Mouse (Mus musculus) testis, adult 2 months (tissue): Measurements from ENCODE around the gene Zkscan16. TPM values are rescaled to one million over a fixed set of nuclear protein-coding genes. Genes with fewer than 3 reads are reported as not detected.

Experiments
- H3K27ac ChIP-seq: fragments of 200-500 bp; 2 replicates; pipeline ENCODE4 v1.5.1; 2012; ENCODE audit warnings: low read depth, low read length; ENCODE audit not compliant: control insufficient read depth, insufficient read depth
- H3K27me3 ChIP-seq: fragments of 200-500 bp; 2 replicates; pipeline ENCODE4 v1.6.1; 2012; ENCODE audit warnings: mild to moderate bottlenecking, low read length, moderate library complexity; ENCODE audit not compliant: control insufficient read depth, insufficient read depth
- H3K36me3 ChIP-seq: fragments of 200-500 bp; 2 replicates; pipeline ENCODE4 v1.6.1; 2012; ENCODE audit warnings: mild to moderate bottlenecking, low read length; ENCODE audit not compliant: control insufficient read depth, insufficient read depth
- H3K4me1 ChIP-seq: fragments of 200-500 bp; 2 replicates; pipeline ENCODE4 v1.6.1; 2012; ENCODE audit warnings: low read length; ENCODE audit not compliant: control insufficient read depth, insufficient read depth
- H3K4me3 ChIP-seq: fragments of 200-500 bp; 2 replicates; pipeline ENCODE4 v1.5.1; 2012; ENCODE audit warnings: low read depth, mild to moderate bottlenecking, low read length, moderate library complexity, mixed read lengths; ENCODE audit not compliant: control insufficient read depth
- CTCF ChIP-seq: fragments of 200-500 bp; IDR thresholded peaks from 2 replicates; pipeline ENCODE4 v1.5.1; 2012; ENCODE audit warnings: low read depth, mild to moderate bottlenecking, inconsistent platforms, low read length, moderate library complexity; ENCODE audit not compliant: control insufficient read depth, insufficient read depth, insufficient replicate concordance
- POLR2A ChIP-seq: fragments of 200-500 bp; IDR thresholded peaks from 2 replicates; pipeline ENCODE4 v1.6.1; 2012; ENCODE audit warnings: low read depth, mild to moderate bottlenecking, inconsistent platforms, low read length, moderate library complexity; ENCODE audit not compliant: control insufficient read depth
- polyA plus RNA-seq: library from polyadenylated mRNA; depleted of rRNA; stranded (reverse); fragments of >200 nt; gene quantifications from 2 replicates; pipeline ENCODE4 v1.2.3, GENCODE M21; 2012

Gene Zkscan16
- polyA plus RNA-seq, 1 experiment = 0.48 TPM

DNA sequence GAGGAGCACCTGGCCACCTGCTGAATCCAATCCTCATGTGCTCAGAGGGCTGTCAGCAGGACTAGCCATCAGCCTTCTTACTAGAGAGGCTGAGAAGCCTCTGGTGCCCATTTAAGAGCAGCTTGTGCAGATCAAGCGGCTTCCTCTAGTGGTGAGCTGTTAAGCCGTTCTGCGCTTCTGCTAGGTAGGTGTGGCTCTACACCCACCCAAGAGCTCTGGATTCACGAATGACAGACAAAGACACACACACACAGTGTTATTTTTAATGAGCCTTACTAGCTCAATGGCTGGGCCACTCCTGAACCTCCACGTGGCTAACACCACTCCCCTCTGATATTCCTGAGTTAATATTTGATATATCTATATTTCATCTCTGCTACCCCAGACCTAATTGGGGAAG is 17.8 kb upstream of the Zkscan16 start:
- H3K4me3 ChIP-seq = no peak overlapping the region
- H3K27ac ChIP-seq = no peak overlapping the region
- H3K4me1 ChIP-seq = no peaks in the 10 kb centered on the region
- no peaks in the 10 kb centered on the region for H3K36me3 ChIP-seq
- no peaks in the 10 kb centered on the region for H3K27me3 ChIP-seq
- TF ChIP-seq CTCF = no peak
- TF ChIP-seq POLR2A = no peak

DNA sequence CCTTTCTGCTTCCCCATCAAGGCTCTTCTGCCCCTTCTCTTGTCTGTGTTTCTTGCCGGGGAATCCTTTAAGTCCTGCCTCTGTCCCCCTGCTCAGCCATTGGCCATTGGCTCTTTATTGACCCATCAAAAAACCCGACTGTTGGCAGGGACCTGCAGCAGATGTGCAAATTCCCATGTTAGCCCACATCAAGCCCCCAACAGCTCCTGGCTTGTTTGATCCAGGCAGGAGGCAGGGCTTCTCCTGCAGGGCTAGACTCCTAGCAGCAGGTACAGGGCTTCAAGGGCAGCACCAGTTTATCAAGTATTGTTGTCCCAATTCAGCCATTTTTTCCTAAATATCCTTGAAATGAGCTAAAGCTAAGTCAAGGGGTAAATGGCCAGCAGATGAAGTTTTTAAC is 17.3 kb upstream of the Zkscan16 start:
- Histone ChIP-seq H3K36me3 (no peaks in the 10 kb centered on the region), H3K4me3 (no peak overlapping the region), H3K27me3 (no peaks in the 10 kb centered on the region), H3K27ac (no peak overlapping the region), H3K4me1 (no peaks in the 10 kb centered on the region)
- TF ChIP-seq CTCF (no peak), POLR2A (no peak)

DNA sequence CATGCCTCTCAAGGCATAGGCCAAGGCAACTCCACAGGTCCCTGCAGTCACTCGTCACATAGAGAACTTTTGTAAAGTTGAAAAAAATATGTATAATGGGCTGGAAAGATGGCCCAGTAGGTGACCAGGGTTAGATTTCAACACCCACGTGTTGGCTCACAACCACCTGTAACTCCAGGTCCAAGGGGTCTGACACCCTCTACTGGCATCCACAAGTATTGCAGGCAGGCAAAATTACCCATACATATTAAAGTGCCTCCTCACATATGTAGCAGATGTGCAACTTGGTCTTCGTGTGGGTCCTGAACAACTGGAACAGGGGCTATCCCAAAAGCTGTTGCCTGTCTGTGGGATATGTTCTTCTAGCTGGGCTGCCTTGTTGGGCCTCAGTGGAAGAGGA is 15.8 kb upstream of the Zkscan16 start:
- Histone ChIP-seq H3K27me3 (no peaks in the 10 kb centered on the region), H3K4me1 (no peaks in the 10 kb centered on the region; the same call in 1 of the 2 replicates), H3K36me3 (no peaks in the 10 kb centered on the region), H3K27ac (no peak overlapping the region), H3K4me3 (no peak overlapping the region)
- no peak for TF ChIP-seq POLR2A
- peak; percentile 53; the same call in 1 of the 2 replicates for TF ChIP-seq CTCF

DNA sequence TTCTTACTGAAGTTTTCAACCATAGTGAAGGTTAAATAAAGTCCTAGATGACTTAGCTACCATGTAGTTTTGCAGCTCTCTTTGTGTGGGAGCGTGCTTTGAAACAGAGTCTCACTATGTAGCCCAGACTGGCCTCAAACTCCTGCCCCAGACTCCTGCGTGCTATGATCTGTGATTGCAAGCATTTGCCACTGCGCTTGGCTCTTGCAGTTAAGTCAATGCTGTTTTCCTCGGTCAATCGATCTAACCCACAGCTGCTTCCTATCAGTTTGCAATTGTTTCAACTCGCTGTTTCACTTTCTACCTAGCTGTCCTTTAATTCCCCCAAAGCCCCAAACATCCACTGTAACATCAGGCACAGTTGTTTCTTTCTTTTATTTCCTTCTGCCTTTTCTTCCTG is 10.9 kb upstream of the Zkscan16 start:
- H3K4me1 ChIP-seq = peaks cover 6% of the 10 kb centered on the region
- H3K36me3 ChIP-seq = no peaks in the 10 kb centered on the region
- TF ChIP-seq CTCF = no peak
- no peak for TF ChIP-seq POLR2A
- no peaks in the 10 kb centered on the region for H3K27me3 ChIP-seq
- H3K4me3 ChIP-seq = no peak overlapping the region
- 0 out of 2 replicates have a peak overlapping the region, but pooled peaks have one; percentile 24 for H3K27ac ChIP-seq

DNA sequence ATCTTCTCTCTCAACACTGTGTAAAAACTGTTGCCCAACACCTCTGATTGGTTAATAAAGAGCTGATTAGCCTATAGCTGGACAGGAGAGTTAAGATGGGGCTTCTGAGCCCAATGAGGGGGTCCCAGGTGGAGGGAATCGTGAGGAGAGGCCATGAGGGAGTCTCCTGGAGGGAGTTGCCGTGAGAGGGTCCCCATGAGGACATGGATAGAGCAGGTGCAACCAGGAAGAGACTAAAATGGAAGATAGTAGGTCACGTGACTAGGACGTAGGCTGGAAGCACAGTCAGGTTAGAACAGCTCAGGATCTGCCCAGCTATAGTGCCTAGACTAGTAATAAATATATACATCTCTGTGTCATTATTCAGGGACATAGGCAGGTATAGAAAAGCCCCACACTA is 9.1 kb upstream of the Zkscan16 start:
- Histone ChIP-seq H3K4me1 (peaks cover 6% of the 10 kb centered on the region), H3K4me3 (no peak overlapping the region), H3K27ac (no peak overlapping the region), H3K36me3 (no peaks in the 10 kb centered on the region), H3K27me3 (no peaks in the 10 kb centered on the region)
- TF ChIP-seq POLR2A (no peak), CTCF (no peak)

DNA sequence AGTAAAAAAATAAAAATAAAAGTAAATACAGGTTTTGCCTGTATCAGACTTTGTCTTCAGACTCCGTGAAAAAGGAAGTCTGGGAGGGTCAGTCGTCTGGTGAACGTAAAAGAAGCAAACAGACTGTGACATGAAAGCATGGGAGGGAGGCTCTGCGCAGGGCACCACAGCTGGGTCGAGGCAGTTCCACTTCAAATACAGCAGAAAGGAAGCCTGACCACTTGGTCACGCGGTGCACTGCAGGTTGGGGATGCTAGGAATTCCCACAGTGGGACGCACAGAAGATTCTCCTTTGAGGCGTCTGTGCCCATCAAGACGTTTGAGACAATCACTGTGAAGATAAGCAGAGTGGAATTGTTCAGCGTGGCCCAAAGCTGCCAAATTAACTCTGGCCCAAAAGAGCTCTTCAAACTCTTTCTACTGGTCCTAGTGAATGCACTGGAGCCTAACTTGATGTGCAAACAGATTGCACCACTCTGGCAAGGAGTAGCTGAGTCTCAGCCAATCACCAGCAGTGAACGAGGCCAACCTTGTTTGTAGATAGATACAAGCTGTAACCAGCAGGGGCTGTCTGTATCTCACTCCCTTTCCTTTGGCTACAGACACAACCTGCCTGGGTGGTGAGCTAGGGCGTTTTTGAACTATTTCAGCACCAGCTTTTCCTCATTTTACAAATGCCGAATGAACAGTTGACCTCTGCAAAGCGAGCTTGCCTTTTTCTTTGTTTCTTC is 8.5 kb upstream of the Zkscan16 start:
- Histone ChIP-seq H3K36me3 (no peaks in the 10 kb centered on the region), H3K4me1 (peaks cover 6% of the 10 kb centered on the region), H3K27ac (peak overlapping the region; percentile 39; the same call in 1 of the 2 replicates), H3K4me3 (no peak overlapping the region), H3K27me3 (no peaks in the 10 kb centered on the region)
- TF ChIP-seq CTCF = no peak
- TF ChIP-seq POLR2A = no peak

DNA sequence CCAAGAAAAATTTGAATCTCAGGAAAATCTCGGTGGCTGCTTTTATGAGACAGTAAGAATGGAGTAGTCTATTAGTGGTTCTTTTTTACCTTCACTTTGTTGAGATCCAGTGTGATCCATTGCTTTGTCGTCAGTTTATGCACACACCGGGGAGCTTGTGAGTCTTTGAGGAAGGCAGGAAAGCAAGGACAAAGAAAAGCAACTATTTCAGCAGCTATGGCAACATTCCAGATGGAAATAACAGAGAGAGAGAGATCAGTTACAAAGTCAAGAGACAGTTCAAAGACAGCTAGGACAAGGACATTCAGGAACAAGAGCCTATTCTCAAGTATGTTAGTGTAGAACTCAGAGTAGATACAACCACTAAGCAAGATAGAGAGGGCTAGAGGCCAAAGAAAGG is 7.6 kb upstream of the Zkscan16 start:
- H3K27ac ChIP-seq = no peak overlapping the region
- no peaks in the 10 kb centered on the region for H3K27me3 ChIP-seq
- no peak overlapping the region for H3K4me3 ChIP-seq
- no peaks in the 10 kb centered on the region for H3K36me3 ChIP-seq
- TF ChIP-seq CTCF (no peak), POLR2A (no peak)
- peaks cover 6% of the 10 kb centered on the region for H3K4me1 ChIP-seq
